In genomic region chr3:102574320-102574719, GRCm38 (mm10) we compare ENCODE assay signal across 25 mouse cellular contexts.
A peak's percentile ranks its signal among the peaks of the same experiment; 100 is the strongest.
DNase-seq lines count a peak whose midpoint lies in the region; ATAC-seq and TF ChIP-seq lines count a peak whose summit lies in the region.
"Had no signal": no experiment of that assay in that cellular context is flagged by ENCODE, and none has a peak within 500 bp of the region (broad histone marks: within the 10 kb centered on the region; RNA-seq: fewer than 3 reads in every experiment).

No protein-coding gene starts in this region.

- no peaks in the 10 kb centered on the region for H3K27me3 ChIP-seq in myocyte (ENCODE audit: control insufficient read depth, insufficient read depth, insufficient read length)
- no peaks in the 10 kb centered on the region for H3K27me3 ChIP-seq in forebrain, embryonic 14.5 days (replicated peaks; ENCODE audit: control insufficient read depth, insufficient read depth, low read length)
- no peaks in the 10 kb centered on the region for H3K27me3 ChIP-seq in forebrain, embryonic 10.5 days (ENCODE audit: poor library complexity, severe bottlenecking)
- no peaks in the 10 kb centered on the region for H3K27me3 ChIP-seq in liver, embryonic 11.5 days (replicated peaks; ENCODE audit: control insufficient read depth, insufficient read depth, low read length)
- H3K27me3 ChIP-seq: embryonic facial prominence, embryonic 13.5 days; embryonic facial prominence, embryonic 15.5 days; forebrain, embryonic 13.5 days; Patski had no signal

- H3K36me3 ChIP-seq in myocyte (ENCODE audit: control insufficient read depth, insufficient read depth), result no peaks in the 10 kb centered on the region
- no peaks in the 10 kb centered on the region for H3K36me3 ChIP-seq in forebrain, embryonic 14.5 days (ENCODE audit: control insufficient read depth, insufficient read depth, low read length)
- H3K36me3 ChIP-seq in forebrain, embryonic 10.5 days (replicated peaks), result no peaks in the 10 kb centered on the region
- no peaks in the 10 kb centered on the region for H3K36me3 ChIP-seq in liver, embryonic 11.5 days (ENCODE audit: control insufficient read depth, insufficient read depth, low read length)
- H3K36me3 ChIP-seq: embryonic facial prominence, embryonic 13.5 days; embryonic facial prominence, embryonic 15.5 days had no signal

- H3K9me3 ChIP-seq in forebrain, embryonic 14.5 days (replicated peaks; ENCODE audit: control insufficient read depth, low read length), result no peaks in the 10 kb centered on the region
- no peaks in the 10 kb centered on the region for H3K9me3 ChIP-seq in forebrain, embryonic 10.5 days
- H3K9me3 ChIP-seq in liver, embryonic 11.5 days (ENCODE audit: control insufficient read depth, low read length), result no peaks in the 10 kb centered on the region
- H3K9me3 ChIP-seq: embryonic facial prominence, embryonic 13.5 days; embryonic facial prominence, embryonic 15.5 days; forebrain, embryonic 13.5 days had no signal

- no peak for ATAC-seq in forebrain, embryonic 14.5 days
- ATAC-seq in liver, embryonic 11.5 days (replicated peaks; ENCODE audit: low FRiP score), result no peak
- ATAC-seq: activated CD4-positive, CD25-positive, alpha-beta regulatory T cell, adult 4 months; forebrain, embryonic 13.5 days; forebrain, embryonic 16.5 days; Patski had no signal

- DNase-seq in 416B (ENCODE audit: low read depth) (peak; percentile 30), NIH3T3 (ENCODE audit: low read depth) (peak; percentile 37)
- peak; percentile 27 for DNase-seq in fibroblast of lung, adult 2 months (ENCODE audit: low read depth)
- DNase-seq in B cell, adult 2 months, result no peak
- no peak for DNase-seq in forebrain, embryonic 14.5 days (ENCODE audit: low spot score)
- DNase-seq in forebrain, embryonic 10.5 days (ENCODE audit: extremely low spot score, low spot score), result no peak
- DNase-seq in liver, embryonic 11.5 days (ENCODE audit: low spot score), result no peak
- DNase-seq: adrenal gland, adult 8-10 months; adrenal gland, postnatal 14 days; adrenal gland, postnatal 36 days; cerebellum, adult 11 months; cerebellum, adult 18-20 months; cerebellum, adult 8-10 months; cerebellum, adult 9-11 months; cerebellum, postnatal 14 days; cerebellum, postnatal 36 days; embryo, embryonic 11 days had no signal

- WGBS in forebrain, embryonic 14.5 days, result 86% methylated on average over 2 of the region's 2 CpGs
- whole genome bisulfite sequencing in forebrain, embryonic 10.5 days, result 83% methylated on average over 2 of the region's 2 CpGs
- 74% methylated on average over 2 of the region's 2 CpGs for WGBS in liver, embryonic 11.5 days

- no peak overlapping the region for H3K4me2 ChIP-seq in myocyte (ENCODE audit: low read depth)
- H3K4me2 ChIP-seq in forebrain, embryonic 14.5 days (ENCODE audit: low read length), result no peak overlapping the region
- no peak overlapping the region for H3K4me2 ChIP-seq in liver, embryonic 11.5 days
- H3K4me2 ChIP-seq: embryonic facial prominence, embryonic 13.5 days; embryonic facial prominence, embryonic 15.5 days; forebrain, embryonic 13.5 days had no signal

- H3ac ChIP-seq in myocyte (ENCODE audit: control insufficient read depth, insufficient read length), result no peak overlapping the region

- no peak for TF ChIP-seq POLR2A in myocyte (IDR thresholded peaks at IDR 0.05; ENCODE audit: insufficient read length, low read depth)

- H3K4me1 ChIP-seq in forebrain, embryonic 14.5 days (ENCODE audit: control insufficient read depth, insufficient read depth, low read length), result no peaks in the 10 kb centered on the region
- no peaks in the 10 kb centered on the region for H3K4me1 ChIP-seq in forebrain, embryonic 10.5 days
- no peaks in the 10 kb centered on the region for H3K4me1 ChIP-seq in liver, embryonic 11.5 days (replicated peaks; ENCODE audit: control insufficient read depth, insufficient read depth, low read length)
- H3K4me1 ChIP-seq: forebrain, embryonic 13.5 days had no signal

- no peak overlapping the region for H3K4me3 ChIP-seq in myocyte
- no peak overlapping the region for H3K4me3 ChIP-seq in forebrain, embryonic 14.5 days (ENCODE audit: low read depth, low read length)
- H3K4me3 ChIP-seq in forebrain, embryonic 10.5 days, result no peak overlapping the region
- no peak overlapping the region for H3K4me3 ChIP-seq in liver, embryonic 11.5 days (ENCODE audit: low read depth, low read length)
- H3K4me3 ChIP-seq: embryonic facial prominence, embryonic 13.5 days; embryonic facial prominence, embryonic 15.5 days; erythroblast, embryonic 14.5 days; forebrain, embryonic 13.5 days had no signal

- no peaks in the 10 kb centered on the region for H3K79me2 ChIP-seq in myocyte (ENCODE audit: control insufficient read depth, insufficient read depth)

- H3K9ac ChIP-seq in forebrain, embryonic 14.5 days (ENCODE audit: low read length), result no peak overlapping the region
- no peak overlapping the region for H3K9ac ChIP-seq in liver, embryonic 11.5 days (ENCODE audit: low read depth, low read length)
- H3K9ac ChIP-seq: embryonic facial prominence, embryonic 13.5 days; embryonic facial prominence, embryonic 15.5 days; forebrain, embryonic 13.5 days had no signal

- no peak overlapping the region for H3K27ac ChIP-seq in forebrain, embryonic 14.5 days (ENCODE audit: low read depth, low read length)
- no peak overlapping the region for H3K27ac ChIP-seq in forebrain, embryonic 10.5 days
- H3K27ac ChIP-seq in liver, embryonic 11.5 days (ENCODE audit: low read depth, low read length), result no peak overlapping the region
- H3K27ac ChIP-seq: embryonic facial prominence, embryonic 13.5 days; embryonic facial prominence, embryonic 15.5 days; forebrain, embryonic 13.5 days had no signal

TF ChIP-seq in myocyte, 11 proteins besides CTCF, POLR2A, EP300 and RAD21:
- peak; percentile 88 for TF ChIP-seq CEBPB (IDR thresholded peaks at IDR 0.05; ENCODE audit: insufficient read depth, poor library complexity, severe bottlenecking)
- no peak for TF ChIP-seq MYOG (IDR thresholded peaks at IDR 0.05; ENCODE audit: control insufficient read depth in 1 of 3, insufficient read depth in 1 of 3, insufficient read length in 2 of 3, low read depth in 2 of 3)

Comparison
In these comparisons a context has a peak if more than half of its experiments do, and no peak if none do; other contexts are left out.
1. DNase-seq: peak in 416B (single experiment), NIH3T3 (single experiment) and fibroblast of lung, adult 2 months (single experiment); none in B cell, adult 2 months (0 of 2), forebrain, embryonic 14.5 days (single experiment), forebrain, embryonic 10.5 days (single experiment) and liver, embryonic 11.5 days (single experiment).